Comparison of ENCODE assay signal across 7 mouse cellular contexts in genomic region chr3:51234752-51235055, GRCm38 (mm10). TPM values are rescaled to one million over a fixed set of nuclear protein-coding genes. Genes with fewer than 3 reads are reported as not detected.
DNase-seq lines count a peak whose midpoint lies in the region; ATAC-seq and TF ChIP-seq lines count a peak whose summit lies in the region.

No protein-coding gene starts in this region.

- peaks cover 11% of the 10 kb centered on the region; the same call in 1 of the 2 replicates for H3K4me1 ChIP-seq in intestine, embryonic 15.5 days (replicated peaks)
- H3K4me1 ChIP-seq in intestine, postnatal 0 days (replicated peaks; ENCODE audit: control insufficient read depth, insufficient read depth, low read length), result no peaks in the 10 kb centered on the region
- peaks cover 32% of the 10 kb centered on the region for H3K4me1 ChIP-seq in embryonic facial prominence, embryonic 13.5 days
- no peaks in the 10 kb centered on the region for H3K4me1 ChIP-seq in midbrain, embryonic 11.5 days (ENCODE audit: control insufficient read depth, insufficient read depth, low read length)

- peak; percentile 10 for ATAC-seq in intestine, embryonic 15.5 days
- no peak for ATAC-seq in intestine, postnatal 0 days
- ATAC-seq in embryonic facial prominence, embryonic 13.5 days (ENCODE audit: insufficient number of reproducible peaks, insufficient read depth, low FRiP score, low TSS enrichment, low read depth), result 0 out of 2 replicates have a peak, but pooled peaks have one; percentile 21
- ATAC-seq in granulocyte monocyte progenitor cell, adult 5-6 weeks (replicated peaks; ENCODE audit: poor library complexity, severe bottlenecking), result peak; percentile 8; the same call in 1 of the 2 replicates
- ATAC-seq in midbrain, embryonic 11.5 days (ENCODE audit: low FRiP score), result peak; percentile 52

- no peak overlapping the region for H3K9ac ChIP-seq in intestine, embryonic 15.5 days
- no peak overlapping the region for H3K9ac ChIP-seq in intestine, postnatal 0 days (ENCODE audit: low read depth, low read length)
- no peak overlapping the region for H3K9ac ChIP-seq in embryonic facial prominence, embryonic 13.5 days
- H3K9ac ChIP-seq in midbrain, embryonic 11.5 days (ENCODE audit: low read length), result no peak overlapping the region

- no peak overlapping the region for H3K27ac ChIP-seq in intestine, embryonic 15.5 days
- no peak overlapping the region for H3K27ac ChIP-seq in intestine, postnatal 0 days (ENCODE audit: low read depth, low read length)
- no peak overlapping the region for H3K27ac ChIP-seq in embryonic facial prominence, embryonic 13.5 days
- no peak overlapping the region for H3K27ac ChIP-seq in midbrain, embryonic 11.5 days (ENCODE audit: low read depth, low read length)

- no peaks in the 10 kb centered on the region for H3K9me3 ChIP-seq in intestine, embryonic 15.5 days
- H3K9me3 ChIP-seq in intestine, postnatal 0 days (ENCODE audit: control insufficient read depth), result no peaks in the 10 kb centered on the region
- no peaks in the 10 kb centered on the region for H3K9me3 ChIP-seq in embryonic facial prominence, embryonic 13.5 days
- no peaks in the 10 kb centered on the region for H3K9me3 ChIP-seq in midbrain, embryonic 11.5 days (ENCODE audit: control insufficient read depth, low read length)

- H3K4me2 ChIP-seq in intestine, embryonic 15.5 days (replicated peaks), result 0 out of 2 replicates have a peak overlapping the region, but pooled peaks have one; percentile 14
- no peak overlapping the region for H3K4me2 ChIP-seq in intestine, postnatal 0 days (replicated peaks; ENCODE audit: low read depth)
- H3K4me2 ChIP-seq in embryonic facial prominence, embryonic 13.5 days, result peak overlapping the region; percentile 12; the same call in 1 of the 2 replicates
- H3K4me2 ChIP-seq in midbrain, embryonic 11.5 days, result no peak overlapping the region

- DNase-seq in midbrain, embryonic 11.5 days (ENCODE audit: low spot score, missing footprints), result no peak
- DNase-seq in right cerebral cortex, postnatal 25 days, result no peak
- DNase-seq in spleen, adult 12 weeks (ENCODE audit: low spot score), result no peak

- 75% methylated on average over 5 of the region's 5 CpGs for WGBS in intestine, embryonic 15.5 days
- WGBS in intestine, postnatal 0 days, result 65% methylated on average over 5 of the region's 5 CpGs
- 75% methylated on average over 5 of the region's 5 CpGs for WGBS in embryonic facial prominence, embryonic 13.5 days
- 81% methylated on average over 5 of the region's 5 CpGs for WGBS in midbrain, embryonic 11.5 days

- TF ChIP-seq CTCF in intestine, postnatal 0 days (IDR thresholded peaks at IDR 0.05; ENCODE audit: low read depth), result no peak

- H3K36me3 ChIP-seq in intestine, embryonic 15.5 days, result no peaks in the 10 kb centered on the region
- no peaks in the 10 kb centered on the region for H3K36me3 ChIP-seq in intestine, postnatal 0 days (ENCODE audit: control insufficient read depth, insufficient read depth)
- H3K36me3 ChIP-seq in embryonic facial prominence, embryonic 13.5 days, result no peaks in the 10 kb centered on the region
- H3K36me3 ChIP-seq in midbrain, embryonic 11.5 days (ENCODE audit: control insufficient read depth, insufficient read depth, low read length), result no peaks in the 10 kb centered on the region

- no peak overlapping the region for H3K4me3 ChIP-seq in intestine, embryonic 15.5 days (replicated peaks)
- no peak overlapping the region for H3K4me3 ChIP-seq in intestine, postnatal 0 days (ENCODE audit: low read depth, low read length)
- no peak overlapping the region for H3K4me3 ChIP-seq in embryonic facial prominence, embryonic 13.5 days
- H3K4me3 ChIP-seq in midbrain, embryonic 11.5 days (ENCODE audit: low read depth, low read length), result no peak overlapping the region

- H3K27me3 ChIP-seq in intestine, embryonic 15.5 days (replicated peaks), result no peaks in the 10 kb centered on the region
- H3K27me3 ChIP-seq in intestine, postnatal 0 days (replicated peaks; ENCODE audit: control insufficient read depth, insufficient read depth, low read length), result no peaks in the 10 kb centered on the region
- H3K27me3 ChIP-seq in embryonic facial prominence, embryonic 13.5 days, result no peaks in the 10 kb centered on the region
- H3K27me3 ChIP-seq in midbrain, embryonic 11.5 days (ENCODE audit: control insufficient read depth, insufficient read depth, low read length), result no peaks in the 10 kb centered on the region

RNA-seq across cellular contexts. Expression of gene Noct, which starts 10.5 kb away (rescaled TPM):
- polyA plus RNA-seq in intestine, embryonic 15.5 days (2015; fragmentation: Nextera tagmentation; extraction: Ambion mirVana), result 7.0 and 7.4 TPM in 2 replicates
- polyA plus RNA-seq in intestine, postnatal 0 days (2015; fragmentation: Nextera tagmentation; extraction: Ambion mirVana), result 11.3 and 12.0 TPM in 2 replicates
- 9.6 and 9.9 TPM in 2 replicates for polyA plus RNA-seq in embryonic facial prominence, embryonic 13.5 days (2015; fragmentation: Nextera tagmentation; extraction: Ambion mirVana)
- 13.9 and 24.0 TPM in 2 replicates for total RNA-seq in granulocyte monocyte progenitor cell, adult 5-6 weeks (2014; fragmentation: Nextera tagmentation)
- total RNA-seq in granulocyte monocyte progenitor cell, adult 5-6 weeks (2017), result 7.0 and 9.5 TPM in 2 replicates
- polyA plus RNA-seq in midbrain, embryonic 11.5 days (2014; fragmentation: Nextera tagmentation; extraction: Ambion mirVana), result 11.6 and 12.9 TPM in 2 replicates

Comparison
In these comparisons a context has a peak if more than half of its experiments do, and no peak if none do; other contexts are left out.
1. H3K4me2 ChIP-seq: peak in intestine, embryonic 15.5 days (single experiment) and embryonic facial prominence, embryonic 13.5 days (single experiment); none in intestine, postnatal 0 days (single experiment) and midbrain, embryonic 11.5 days (single experiment).